Mouse (Mus musculus): ENCODE data around the gene BC067074.
"Not testable (repeated sequence)": the region's sequence is repeated elsewhere in the genome, so short reads cannot be mapped to it uniquely, and the experiment has no call there.

BC067074 gene

GRCm38 (mm10) chr13:113378980-113379410, 86.0 kb downstream of the BC067074 start:
- Histone ChIP-seq H3K27me3 (ENCODE audit: control insufficient read depth, insufficient read depth, low read length, poor library complexity, severe bottlenecking) (no peaks in the 10 kb centered on the region), H3K36me3 (ENCODE audit: control insufficient read depth, insufficient read depth, low read length, poor library complexity, severe bottlenecking) (no peaks in the 10 kb centered on the region)
- peak; percentile 74 for DNase-seq (ENCODE audit: low read depth, low spot score)

GRCm38 (mm10) chr13:113379766-113380309, 86.9 kb downstream of the BC067074 start:
- no peak for DNase-seq (ENCODE audit: low read depth, low spot score)
- H3K27me3 ChIP-seq (ENCODE audit: control insufficient read depth, insufficient read depth, low read length, poor library complexity, severe bottlenecking), result no peaks in the 10 kb centered on the region
- no peaks in the 10 kb centered on the region for H3K36me3 ChIP-seq (ENCODE audit: control insufficient read depth, insufficient read depth, low read length, poor library complexity, severe bottlenecking)

GRCm38 (mm10) chr13:113381710-113382109, 88.8 kb downstream of the BC067074 start:
- peak; percentile 33 for DNase-seq (ENCODE audit: low read depth, low spot score)

GRCm38 (mm10) chr13:113382201-113382600, 89.2 kb downstream of the BC067074 start:
- Histone ChIP-seq H3K27me3 (ENCODE audit: control insufficient read depth, insufficient read depth, low read length, poor library complexity, severe bottlenecking) (no peaks in the 10 kb centered on the region), H3K36me3 (ENCODE audit: control insufficient read depth, insufficient read depth, low read length, poor library complexity, severe bottlenecking) (no peaks in the 10 kb centered on the region)
- DNase-seq (ENCODE audit: low read depth, low spot score), result peak; percentile 16

More at GRCm38 (mm10) chr13:113381710-113382109, 88.8 kb downstream of the BC067074 start:
- no peaks in the 10 kb centered on the region for H3K36me3 ChIP-seq (ENCODE audit: control insufficient read depth, insufficient read depth, low read length, poor library complexity, severe bottlenecking)
- H3K27me3 ChIP-seq (ENCODE audit: control insufficient read depth, insufficient read depth, low read length, poor library complexity, severe bottlenecking), result no peaks in the 10 kb centered on the region

GRCm38 (mm10) chr13:113382770-113383169, 89.8 kb downstream of the BC067074 start:
- H3K36me3 ChIP-seq (ENCODE audit: control insufficient read depth, insufficient read depth, low read length, poor library complexity, severe bottlenecking); H3K27me3 ChIP-seq (ENCODE audit: control insufficient read depth, insufficient read depth, low read length, poor library complexity, severe bottlenecking): not testable (repeated sequence)
- DNase-seq (ENCODE audit: low read depth, low spot score), result peak; percentile 29

- no peaks in the 10 kb centered on the region; the same call in 1 of the 2 replicates for H3K27me3 ChIP-seq (ENCODE audit: control insufficient read depth, insufficient read depth, low read length, poor library complexity, severe bottlenecking)
- no peaks in the 10 kb centered on the region for H3K36me3 ChIP-seq (ENCODE audit: control insufficient read depth, insufficient read depth, low read length, poor library complexity, severe bottlenecking)
- no peak for DNase-seq (ENCODE audit: low read depth, low spot score)
Measured at GRCm38 (mm10) chr13:113393386-113393785, 100.4 kb downstream of the BC067074 start.

- DNase-seq (ENCODE audit: low read depth, low spot score), result no peak
- H3K27me3 ChIP-seq (ENCODE audit: control insufficient read depth, insufficient read depth, low read length, poor library complexity, severe bottlenecking), result no peaks in the 10 kb centered on the region; the same call in 1 of the 2 replicates
Measured at GRCm38 (mm10) chr13:113394591-113394990, 101.6 kb downstream of the BC067074 start.

GRCm38 (mm10) chr13:113397006-113397520, 104.1 kb downstream of the BC067074 start:
- DNase-seq (ENCODE audit: low read depth, low spot score), result no peak
- no peaks in the 10 kb centered on the region for H3K36me3 ChIP-seq (ENCODE audit: control insufficient read depth, insufficient read depth, low read length, poor library complexity, severe bottlenecking)
- H3K27me3 ChIP-seq (ENCODE audit: control insufficient read depth, insufficient read depth, low read length, poor library complexity, severe bottlenecking), result no peaks in the 10 kb centered on the region; the same call in 1 of the 2 replicates

More at GRCm38 (mm10) chr13:113394591-113394990, 101.6 kb downstream of the BC067074 start:
- H3K36me3 ChIP-seq (ENCODE audit: control insufficient read depth, insufficient read depth, low read length, poor library complexity, severe bottlenecking), result no peaks in the 10 kb centered on the region

GRCm38 (mm10) chr13:113401373-113402010, 108.5 kb downstream of the BC067074 start:
- Histone ChIP-seq H3K36me3 (ENCODE audit: control insufficient read depth, insufficient read depth, low read length, poor library complexity, severe bottlenecking) (no peaks in the 10 kb centered on the region), H3K27me3 (ENCODE audit: control insufficient read depth, insufficient read depth, low read length, poor library complexity, severe bottlenecking) (no peaks in the 10 kb centered on the region)
- DNase-seq (ENCODE audit: low read depth, low spot score), result no peak

- DNase-seq (ENCODE audit: low read depth, low spot score), result no peak
Measured at GRCm38 (mm10) chr13:113403706-113404105, 110.7 kb downstream of the BC067074 start.

GRCm38 (mm10) chr13:113404172-113404571, 111.2 kb downstream of the BC067074 start:
- H3K36me3 ChIP-seq (ENCODE audit: control insufficient read depth, insufficient read depth, low read length, poor library complexity, severe bottlenecking), result no peaks in the 10 kb centered on the region
- H3K27me3 ChIP-seq (ENCODE audit: control insufficient read depth, insufficient read depth, low read length, poor library complexity, severe bottlenecking), result no peaks in the 10 kb centered on the region
- DNase-seq (ENCODE audit: low read depth, low spot score), result no peak

More at GRCm38 (mm10) chr13:113403706-113404105, 110.7 kb downstream of the BC067074 start:
- H3K36me3 ChIP-seq (ENCODE audit: control insufficient read depth, insufficient read depth, low read length, poor library complexity, severe bottlenecking), result no peaks in the 10 kb centered on the region
- H3K27me3 ChIP-seq (ENCODE audit: control insufficient read depth, insufficient read depth, low read length, poor library complexity, severe bottlenecking), result no peaks in the 10 kb centered on the region

GRCm38 (mm10) chr13:113409941-113410340, 117.0 kb downstream of the BC067074 start:
- Histone ChIP-seq H3K27me3 (ENCODE audit: control insufficient read depth, insufficient read depth, low read length, poor library complexity, severe bottlenecking) (no peaks in the 10 kb centered on the region), H3K36me3 (ENCODE audit: control insufficient read depth, insufficient read depth, low read length, poor library complexity, severe bottlenecking) (no peaks in the 10 kb centered on the region)
- no peak for DNase-seq (ENCODE audit: low read depth, low spot score)

- no peak for DNase-seq (ENCODE audit: low read depth, low spot score)
- H3K27me3 ChIP-seq (ENCODE audit: control insufficient read depth, insufficient read depth, low read length, poor library complexity, severe bottlenecking), result no peaks in the 10 kb centered on the region
- no peaks in the 10 kb centered on the region for H3K36me3 ChIP-seq (ENCODE audit: control insufficient read depth, insufficient read depth, low read length, poor library complexity, severe bottlenecking)
Measured at GRCm38 (mm10) chr13:113415527-113415926, 122.6 kb downstream of the BC067074 start.

- Histone ChIP-seq H3K27me3 (ENCODE audit: control insufficient read depth, insufficient read depth, low read length, poor library complexity, severe bottlenecking) (no peaks in the 10 kb centered on the region), H3K36me3 (ENCODE audit: control insufficient read depth, insufficient read depth, low read length, poor library complexity, severe bottlenecking) (no peaks in the 10 kb centered on the region)
- DNase-seq (ENCODE audit: low read depth, low spot score), result no peak
Measured at GRCm38 (mm10) chr13:113416986-113417385, 124.0 kb downstream of the BC067074 start.

- no peaks in the 10 kb centered on the region for H3K27me3 ChIP-seq (ENCODE audit: control insufficient read depth, insufficient read depth, low read length, poor library complexity, severe bottlenecking)
- H3K36me3 ChIP-seq (ENCODE audit: control insufficient read depth, insufficient read depth, low read length, poor library complexity, severe bottlenecking), result no peaks in the 10 kb centered on the region
- no peak for DNase-seq (ENCODE audit: low read depth, low spot score)
Measured at GRCm38 (mm10) chr13:113417757-113418483, 125.0 kb downstream of the BC067074 start.
